Mouse (Mus musculus): ENCODE results near the gene Uqcrq.

- TF ChIP-seq MAX (IDR thresholded peaks at IDR 0.05) (no peak), CTCF (IDR thresholded peaks at IDR 0.05; ENCODE audit: control insufficient read depth, insufficient read depth, insufficient read length) (no peak)
Observed at GRCm38 (mm10) chr11:53478383-53479170, 47.9 kb upstream of the Uqcrq start.

All from C2C12 (cell line).